Comparison of ENCODE assay signal across 13 mouse cellular contexts in the genomic region with DNA sequence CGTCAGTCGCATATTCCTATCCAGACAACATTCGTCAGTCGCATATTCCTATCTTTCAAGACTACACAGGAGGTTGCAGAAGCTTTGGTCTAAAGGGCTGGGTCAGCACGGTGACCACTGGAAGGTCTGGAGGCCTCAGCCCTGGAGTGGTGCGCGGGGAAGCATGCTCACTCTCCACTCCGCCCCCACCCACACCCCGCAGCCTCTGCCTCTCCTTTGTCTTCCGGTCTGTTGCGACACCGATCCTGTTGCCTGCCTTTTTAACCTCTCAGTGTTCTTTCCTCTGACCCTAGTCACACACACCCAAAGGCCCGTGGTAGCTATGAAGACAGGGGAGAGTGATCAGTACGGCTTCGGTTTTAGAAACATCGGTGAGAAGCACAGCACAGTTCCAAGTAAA.
DNase-seq lines count a peak whose midpoint lies in the region; ATAC-seq and TF ChIP-seq lines count a peak whose summit lies in the region.
"Had no signal": no experiment of that assay in that cellular context is flagged by ENCODE, and none has a peak within 500 bp of the region (broad histone marks: within the 10 kb centered on the region; RNA-seq: fewer than 3 reads in every experiment).

No protein-coding gene starts in this region.

- no peak for DNase-seq in heart, postnatal 4 days
- peak; percentile 80 for DNase-seq in 416B (ENCODE audit: low read depth)
- peak; percentile 20 for DNase-seq in embryo, embryonic 9.5 days (ENCODE audit: extremely low spot score)
- peak; percentile 59 for DNase-seq in lung, postnatal 0 days (ENCODE audit: low spot score)
- DNase-seq in cerebellum, adult 18-20 months = no peak
- DNase-seq in left cerebral cortex, postnatal 4 days = no peak
- DNase-seq in kidney, postnatal 36 days = no peak
- DNase-seq: cerebellum, postnatal 14 days; heart, postnatal 14 days; kidney, adult 2 months; right cerebral cortex, postnatal 25 days had no signal

- H3K4me1 ChIP-seq in heart, embryonic 13.5 days = peaks cover 17% of the 10 kb centered on the region
- no peaks in the 10 kb centered on the region for H3K4me1 ChIP-seq in lung, postnatal 0 days (ENCODE audit: insufficient read depth, low read depth, low read length)

- no peak for TF ChIP-seq EP300 in lung, postnatal 0 days (IDR thresholded peaks at IDR 0.05)

- no peak for TF ChIP-seq CTCF in lung, postnatal 0 days (IDR thresholded peaks at IDR 0.05)

- intact Hi-C loops in left cerebral cortex, postnatal 4 days (cut with DNase I) = loop anchor here (5.0 kb wide), 1 partner anchor 78 kb away; no protein-coding TSS in a partner anchor

- H3K9me3 ChIP-seq in heart, embryonic 13.5 days = no peaks in the 10 kb centered on the region
- no peaks in the 10 kb centered on the region for H3K9me3 ChIP-seq in lung, postnatal 0 days (ENCODE audit: low read length)

- ATAC-seq in heart, embryonic 13.5 days (ENCODE audit: extremely low read depth, insufficient number of reproducible peaks, low FRiP score, low TSS enrichment) = no peak
- ATAC-seq in lung, postnatal 0 days = peak; percentile 59
- ATAC-seq: Patski had no signal

- H3K27ac ChIP-seq in heart, embryonic 13.5 days (replicated peaks) = no peak overlapping the region
- no peak overlapping the region for H3K27ac ChIP-seq in lung, postnatal 0 days (ENCODE audit: low read length)

- H3K4me2 ChIP-seq in heart, embryonic 13.5 days = peak overlapping the region; percentile 22; the same call in 1 of the 2 replicates
- H3K4me2 ChIP-seq in lung, postnatal 0 days (replicated peaks; ENCODE audit: low read depth, low read length) = no peak overlapping the region

- peak overlapping the region; percentile 63; the same call in 1 of the 2 replicates for H3K9ac ChIP-seq in heart, embryonic 13.5 days
- H3K9ac ChIP-seq in lung, postnatal 0 days (replicated peaks; ENCODE audit: low read depth) = no peak overlapping the region

- no peak overlapping the region for H3K4me3 ChIP-seq in heart, embryonic 13.5 days
- H3K4me3 ChIP-seq in lung, postnatal 0 days (ENCODE audit: low read depth, low read length) = no peak overlapping the region

- H3K36me3 ChIP-seq in heart, embryonic 13.5 days = peaks cover 26% of the 10 kb centered on the region
- no peaks in the 10 kb centered on the region for H3K36me3 ChIP-seq in lung, postnatal 0 days (ENCODE audit: insufficient read depth, low read length)

- no peaks in the 10 kb centered on the region for H3K27me3 ChIP-seq in heart, embryonic 13.5 days (replicated peaks)
- no peaks in the 10 kb centered on the region for H3K27me3 ChIP-seq in lung, postnatal 0 days (replicated peaks; ENCODE audit: insufficient read depth, low read length)
- H3K27me3 ChIP-seq: Patski had no signal

- 46% methylated on average over 16 of the region's 16 CpGs for WGBS in heart, embryonic 13.5 days
- 50% methylated on average over 16 of the region's 16 CpGs for WGBS in lung, postnatal 0 days

Comparison
In these comparisons a context has a peak if more than half of its experiments do, and no peak if none do; other contexts are left out.
1. DNase-seq: peak in 416B (single experiment), embryo, embryonic 9.5 days (single experiment) and lung, postnatal 0 days (single experiment); none in heart, postnatal 4 days (single experiment), cerebellum, adult 18-20 months (0 of 2), left cerebral cortex, postnatal 4 days (single experiment) and kidney, postnatal 36 days (0 of 2).